Mouse (Mus musculus) liver, embryonic 12.5 days (tissue): ENCODE results near the gene Vps25. TPM values are rescaled to one million over a fixed set of nuclear protein-coding genes. Genes with fewer than 3 reads are reported as not detected.

ENCODE experiments used
- ATAC-seq: fragments of 200-750 bp; cut with Nextera tagmentation; 2 replicates; pipeline ENCODE4 v1.8.0; 2017; ENCODE audit warnings: moderate number of reproducible peaks, mild to moderate bottlenecking, moderate library complexity
- H3K27ac ChIP-seq: fragments of 300-500 bp; sonication (generic); 2 replicates; pipeline ENCODE4 v1.5.1; 2016; ENCODE audit warnings: mild to moderate bottlenecking
- H3K27me3 ChIP-seq: fragments of 300-500 bp; sonication (generic); replicated peaks from 2 replicates; pipeline ENCODE4 v1.6.1; 2016; ENCODE audit warnings: mild to moderate bottlenecking, moderate library complexity
- H3K36me3 ChIP-seq: fragments of 300-500 bp; sonication (generic); 2 replicates; pipeline ENCODE4 v1.6.1; 2016; ENCODE audit warnings: mild to moderate bottlenecking, moderate library complexity
- H3K4me1 ChIP-seq: fragments of 300-500 bp; sonication (generic); 2 replicates; pipeline ENCODE4 v1.6.1; 2016
- H3K4me2 ChIP-seq: fragments of 300-500 bp; sonication (generic); 2 replicates; pipeline ENCODE4 v1.6.1; 2016; ENCODE audit warnings: mild to moderate bottlenecking, moderate library complexity
- H3K4me3 ChIP-seq: fragments of 300-500 bp; sonication (generic); 2 replicates; pipeline ENCODE4 v1.5.1; 2016; ENCODE audit warnings: mild to moderate bottlenecking, moderate library complexity
- H3K9ac ChIP-seq: fragments of 300-500 bp; sonication (generic); 2 replicates; pipeline ENCODE4 v1.6.1; 2016; ENCODE audit warnings: mild to moderate bottlenecking, moderate library complexity
- H3K9me3 ChIP-seq: fragments of 300-500 bp; sonication (generic); replicated peaks from 2 replicates; pipeline ENCODE4 v1.6.1; 2016; ENCODE audit warnings: mild to moderate bottlenecking, moderate library complexity
- WGBS: fragments of 180-500 bp; shearing (Covaris S2); methylation state at CpG from one replicate; pipeline ENCODE4 v1.1.7; 2016; ENCODE audit not compliant: insufficient replicate concordance; 5-methylcytosine and 5-hydroxymethylcytosine counted together
- polyA plus RNA-seq: library from polyadenylated mRNA; unstranded; fragments of >200 nt; fragmentation: Nextera tagmentation; extraction: Ambion mirVana; gene quantifications from 2 replicates; pipeline ENCODE4 v1.2.1, GENCODE M21; 2016

Gene Vps25
- polyA plus RNA-seq, 1 experiment from 2014 or later, result 106 TPM

DNA sequence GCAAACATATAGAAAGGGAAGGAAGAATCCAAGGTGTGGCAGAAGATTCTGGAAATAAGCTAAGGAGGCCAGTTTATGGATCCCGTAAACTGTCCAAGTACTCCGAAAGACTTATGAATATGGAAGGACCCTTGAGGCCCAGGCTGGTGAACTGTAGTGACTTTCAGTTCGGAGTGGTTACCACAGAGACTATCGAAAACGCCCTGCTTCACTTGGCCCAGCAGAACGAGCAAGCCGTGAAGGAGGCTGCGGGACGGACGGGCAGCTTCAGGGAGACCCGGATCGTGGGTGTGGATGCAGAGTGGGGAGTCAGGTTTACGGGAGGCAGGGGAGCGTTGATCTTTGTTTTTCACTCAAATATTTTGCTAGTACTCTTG lies 25.7 kb downstream of the Vps25 start:
- Histone ChIP-seq H3K9me3 (no peaks in the 10 kb centered on the region), H3K4me1 (peaks cover 38% of the 10 kb centered on the region), H3K27ac (peak overlapping the region; percentile 84), H3K27me3 (peaks cover 6% of the 10 kb centered on the region; the same call in 1 of the 2 replicates), H3K9ac (peak overlapping the region; percentile 83), H3K36me3 (peaks cover 22% of the 10 kb centered on the region), H3K4me3 (peak overlapping the region; percentile 85), H3K4me2 (peak overlapping the region; percentile 88)
- ATAC-seq, result peak; percentile 53
- WGBS, result 52% methylated on average over 14 of the region's 14 CpGs

DNA sequence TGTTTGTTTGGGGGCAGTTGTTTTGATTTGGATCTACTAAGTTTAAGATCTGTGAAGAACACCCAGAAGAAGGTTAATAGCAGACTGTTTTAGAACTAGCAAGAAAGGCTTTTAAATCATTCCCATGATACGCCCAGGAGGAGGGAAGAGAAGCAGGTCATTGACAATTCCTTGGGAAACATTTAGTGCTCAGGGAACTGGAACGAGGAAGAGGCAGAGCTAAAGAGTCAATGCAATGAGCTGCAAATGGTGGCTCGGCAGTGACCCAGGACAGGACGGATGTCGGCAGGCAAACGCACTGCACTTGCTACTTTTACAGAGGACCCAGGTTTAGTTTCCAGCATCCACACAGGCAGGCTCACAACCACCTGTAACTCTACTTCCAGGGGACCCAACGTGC lies 27.3 kb downstream of the Vps25 start:
- no peak overlapping the region for H3K4me2 ChIP-seq
- H3K36me3 ChIP-seq, result peaks cover 31% of the 10 kb centered on the region
- 59% methylated on average over 7 of the region's 7 CpGs for WGBS
- peaks cover 6% of the 10 kb centered on the region; the same call in 1 of the 2 replicates for H3K27me3 ChIP-seq
- H3K9ac ChIP-seq, result no peak overlapping the region
- peaks cover 38% of the 10 kb centered on the region for H3K4me1 ChIP-seq
- no peak overlapping the region for H3K27ac ChIP-seq
- no peak overlapping the region for H3K4me3 ChIP-seq
- no peaks in the 10 kb centered on the region for H3K9me3 ChIP-seq
- no peak for ATAC-seq

DNA sequence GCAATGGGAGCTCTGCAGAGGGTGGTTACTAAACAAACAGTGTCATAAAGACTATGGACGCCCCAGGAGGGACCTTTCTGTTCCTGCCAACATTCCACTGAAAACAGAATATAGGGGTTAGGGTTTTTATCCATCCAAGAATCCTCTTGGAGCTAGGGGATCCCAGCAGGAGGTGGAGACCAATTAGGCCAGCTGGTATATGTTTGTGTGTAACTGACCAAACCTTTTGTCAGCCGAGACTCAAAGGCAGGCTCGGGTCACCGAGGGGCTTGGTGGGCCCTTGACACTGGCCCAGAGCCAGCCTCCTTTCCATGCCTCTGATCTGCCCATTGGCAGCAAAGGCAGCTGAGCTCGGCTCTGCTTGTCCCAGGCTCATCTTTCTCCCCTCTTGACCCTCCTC lies 29.4 kb downstream of the Vps25 start:
- Histone ChIP-seq H3K9me3 (no peaks in the 10 kb centered on the region), H3K9ac (no peak overlapping the region), H3K4me2 (no peak overlapping the region), H3K4me3 (no peak overlapping the region), H3K36me3 (peaks cover 33% of the 10 kb centered on the region), H3K4me1 (peaks cover 17% of the 10 kb centered on the region), H3K27ac (no peak overlapping the region), H3K27me3 (peaks cover 6% of the 10 kb centered on the region; the same call in 1 of the 2 replicates)
- WGBS, result 57% methylated on average over 5 of the region's 5 CpGs
- no peak for ATAC-seq

- 69% methylated on average over 4 of the region's 4 CpGs for WGBS
- no peak overlapping the region for H3K9ac ChIP-seq
- peaks cover 42% of the 10 kb centered on the region for H3K36me3 ChIP-seq
- H3K4me2 ChIP-seq, result no peak overlapping the region
- no peaks in the 10 kb centered on the region for H3K9me3 ChIP-seq
- peaks cover 14% of the 10 kb centered on the region for H3K4me1 ChIP-seq
- peaks cover 6% of the 10 kb centered on the region; the same call in 1 of the 2 replicates for H3K27me3 ChIP-seq
- H3K27ac ChIP-seq, result no peak overlapping the region
- ATAC-seq, result no peak
- H3K4me3 ChIP-seq, result no peak overlapping the region
Measured at GRCm38 (mm10) chr11:101283805-101284204, 30.3 kb downstream of the Vps25 start.

DNA sequence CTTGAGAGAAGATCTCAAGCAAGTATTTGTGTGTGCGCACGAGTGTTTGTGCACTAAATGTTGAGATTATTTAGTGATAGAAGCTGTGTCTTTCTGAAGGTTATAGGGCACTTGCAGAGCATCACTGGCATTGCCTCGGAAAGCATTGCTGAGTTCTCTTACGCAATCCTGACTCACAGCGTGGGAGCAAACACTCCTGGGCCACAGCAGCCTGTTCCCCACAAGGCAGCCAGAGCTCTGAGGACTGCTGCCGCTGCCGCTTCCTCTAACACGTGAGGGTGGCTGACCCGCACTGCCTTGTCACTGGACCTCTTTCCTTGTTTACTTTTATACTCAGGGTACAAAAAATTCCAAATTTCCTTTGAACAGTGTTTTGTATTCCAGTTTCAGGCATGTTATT lies 33.8 kb downstream of the Vps25 start:
- no peak for ATAC-seq
- no peaks in the 10 kb centered on the region for H3K27me3 ChIP-seq

GRCm38 (mm10) chr11:101291231-101291630 lies 37.7 kb downstream of the Vps25 start:
- Histone ChIP-seq H3K9ac (no peak overlapping the region), H3K4me3 (no peak overlapping the region), H3K9me3 (no peaks in the 10 kb centered on the region), H3K36me3 (peaks cover 98% of the 10 kb centered on the region), H3K27me3 (no peaks in the 10 kb centered on the region), H3K4me2 (no peak overlapping the region), H3K4me1 (no peaks in the 10 kb centered on the region), H3K27ac (no peak overlapping the region)
- ATAC-seq, result no peak
- WGBS, result 92% methylated on average over 8 of the region's 8 CpGs

More for the DNA sequence above, 33.8 kb downstream of the Vps25 start:
- Histone ChIP-seq H3K27ac (no peak overlapping the region), H3K36me3 (peaks cover 77% of the 10 kb centered on the region), H3K9me3 (no peaks in the 10 kb centered on the region), H3K9ac (no peak overlapping the region), H3K4me3 (no peak overlapping the region), H3K4me2 (no peak overlapping the region), H3K4me1 (peaks cover 4% of the 10 kb centered on the region; the same call in 1 of the 2 replicates)
- 64% methylated on average over 9 of the region's 9 CpGs for WGBS

- H3K27me3 ChIP-seq, result no peaks in the 10 kb centered on the region
- no peak for ATAC-seq
- H3K27ac ChIP-seq, result no peak overlapping the region
- no peaks in the 10 kb centered on the region for H3K9me3 ChIP-seq
- no peak overlapping the region for H3K4me3 ChIP-seq
- 89% methylated on average over 8 of the region's 8 CpGs for WGBS
- peaks cover 99% of the 10 kb centered on the region for H3K36me3 ChIP-seq
- H3K9ac ChIP-seq, result no peak overlapping the region
- no peak overlapping the region for H3K4me2 ChIP-seq
- H3K4me1 ChIP-seq, result peaks cover 13% of the 10 kb centered on the region
Measured at GRCm38 (mm10) chr11:101295191-101295590, 41.7 kb downstream of the Vps25 start.

DNA sequence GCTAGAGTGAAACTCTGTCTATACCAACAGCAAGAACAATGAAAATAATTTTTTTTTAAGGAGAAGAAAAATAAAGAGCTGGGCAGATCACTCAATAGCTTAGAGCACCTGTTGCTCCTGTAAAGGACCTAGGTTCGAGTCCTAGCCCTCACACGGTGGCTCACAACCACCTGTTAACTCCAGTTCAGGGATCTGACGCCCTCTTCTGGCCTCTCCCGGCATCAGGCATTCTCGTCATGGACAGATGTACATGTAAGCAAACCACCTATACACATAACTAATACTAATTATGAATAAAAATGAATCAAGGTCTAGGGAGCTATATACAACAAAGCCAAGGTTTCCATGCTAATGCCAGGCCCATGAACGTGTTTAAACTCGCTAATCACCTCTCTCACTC lies 47.4 kb downstream of the Vps25 start:
- Histone ChIP-seq H3K36me3 (peaks cover 44% of the 10 kb centered on the region), H3K9ac (peak overlapping the region; percentile 95), H3K9me3 (no peaks in the 10 kb centered on the region), H3K4me3 (peak overlapping the region; percentile 96), H3K27me3 (no peaks in the 10 kb centered on the region), H3K27ac (peak overlapping the region; percentile 86), H3K4me1 (peaks cover 37% of the 10 kb centered on the region), H3K4me2 (peak overlapping the region; percentile 92)
- ATAC-seq, result no peak
- WGBS, result 55% methylated on average over 7 of the region's 7 CpGs

GRCm38 (mm10) chr11:101301299-101302003 lies 47.9 kb downstream of the Vps25 start:
- Histone ChIP-seq H3K36me3 (peaks cover 38% of the 10 kb centered on the region), H3K9me3 (no peaks in the 10 kb centered on the region), H3K4me2 (peak overlapping the region; percentile 92), H3K9ac (peak overlapping the region; percentile 95), H3K27me3 (peaks cover 5% of the 10 kb centered on the region; the same call in 1 of the 2 replicates), H3K27ac (peak overlapping the region; percentile 86), H3K4me1 (peaks cover 37% of the 10 kb centered on the region), H3K4me3 (peak overlapping the region; percentile 96)
- 7% methylated on average over 26 of the region's 26 CpGs for WGBS
- peak; percentile 50 for ATAC-seq

DNA sequence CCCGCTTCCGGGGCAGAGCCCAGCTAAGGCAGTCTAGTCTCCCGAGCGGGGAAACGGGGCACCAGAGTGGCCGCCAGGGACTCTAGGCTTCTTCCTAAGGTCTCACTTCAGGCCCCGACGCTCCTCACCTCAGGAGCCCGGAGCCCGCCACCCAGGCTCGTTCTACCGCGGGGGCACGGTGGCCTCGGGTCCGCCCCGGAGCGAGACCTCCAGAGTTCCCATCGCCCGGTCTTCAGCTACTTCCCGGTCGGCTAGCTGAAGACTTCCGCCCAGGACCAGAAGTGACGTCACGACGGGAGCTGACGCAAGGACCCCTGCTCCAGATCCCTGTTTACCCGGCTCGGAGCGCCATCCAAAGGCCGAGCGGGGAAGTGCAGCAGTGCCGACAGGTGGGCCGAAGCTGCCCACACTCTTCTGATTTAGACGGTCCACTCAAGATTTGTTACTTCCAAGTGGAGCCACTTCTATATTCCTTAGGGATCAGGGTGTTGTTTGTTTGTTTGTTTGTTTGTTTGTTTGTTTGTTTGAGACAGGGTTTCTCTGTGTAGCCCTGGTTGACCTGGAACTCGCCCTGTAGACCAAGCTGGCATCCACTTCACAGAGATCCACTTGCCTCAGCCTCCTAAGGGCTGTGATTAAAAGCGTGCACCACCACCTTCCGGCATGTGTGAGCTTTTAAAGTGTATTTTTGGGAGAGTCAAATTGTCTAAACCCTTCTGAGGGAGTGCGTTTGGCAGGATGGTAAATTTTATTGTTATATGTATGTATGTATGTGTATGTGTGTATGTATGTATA lies 48.7 kb downstream of the Vps25 start, which contains the start of gene Becn1:
Becn1 (minus strand) TSS at position 283 of the 795 bp plus-strand sequence.
- Histone ChIP-seq H3K9ac (peak within 1 kb of the TSS; percentile 95), H3K9me3 (no peaks in the 10 kb centered on the region), H3K4me3 (peak within 1 kb of the TSS; percentile 96), H3K4me2 (peak within 1 kb of the TSS; percentile 92), H3K4me1 (peaks cover 37% of the 10 kb centered on the region), H3K36me3 (peaks cover 31% of the 10 kb centered on the region), H3K27me3 (peaks cover 11% of the 10 kb centered on the region; the same call in 1 of the 2 replicates), H3K27ac (peak within 1 kb of the TSS; percentile 86)
- 8% methylated on average over 39 of the region's 39 CpGs for WGBS
- peak; percentile 94 for ATAC-seq

- WGBS, result 37% methylated on average over 5 of the region's 5 CpGs
- Histone ChIP-seq H3K4me3 (no peak overlapping the region), H3K27ac (no peak overlapping the region), H3K4me1 (peaks cover 8% of the 10 kb centered on the region; the same call in 1 of the 2 replicates), H3K4me2 (no peak overlapping the region), H3K9me3 (no peaks in the 10 kb centered on the region), H3K27me3 (peaks cover 17% of the 10 kb centered on the region; the same call in 1 of the 2 replicates), H3K36me3 (no peaks in the 10 kb centered on the region), H3K9ac (no peak overlapping the region)
- ATAC-seq, result no peak
Measured at GRCm38 (mm10) chr11:101307744-101308143, 54.2 kb downstream of the Vps25 start.
